Mouse (Mus musculus) spleen, adult 18-20 months (tissue): Measurements from ENCODE around the gene AC124108.1.
"Not testable (repeated sequence)": the region's sequence is repeated elsewhere in the genome, so short reads cannot be mapped to it uniquely, and the experiment has no call there.

Experiments used
- DNase-seq, 2 experiments: peaks; one replicate each; pipeline ENCODE4 v3.0.0; 2022; ENCODE audit warnings: mixed read lengths in 2 of 2

Gene AC124108.1

GRCm38 (mm10) chr1:132191093-132191785 lies at the start of gene AC124108.1, which contains the start of gene Lemd1:
Gene AC124108.1 (plus strand): TSS chr1:132191457.
Gene Lemd1 (plus strand): TSS chr1:132191431.
- no peak for DNase-seq

- no peak for DNase-seq
These were observed 49.5 kb upstream of the AC124108.1 start for GRCm38 (mm10) chr1:132141753-132142152.

- no peak for DNase-seq
These were observed 48.2 kb upstream of the AC124108.1 start for GRCm38 (mm10) chr1:132143079-132143478.

GRCm38 (mm10) chr1:132143730-132144129 lies 47.5 kb upstream of the AC124108.1 start:
- no peak for DNase-seq

- DNase-seq, result no peak
These were observed 47.0 kb upstream of the AC124108.1 start for GRCm38 (mm10) chr1:132144223-132144622.

GRCm38 (mm10) chr1:132144837-132145236 lies 46.4 kb upstream of the AC124108.1 start:
- no peak for DNase-seq

- no peak for DNase-seq
These were observed 45.1 kb upstream of the AC124108.1 start for GRCm38 (mm10) chr1:132145973-132146685.

GRCm38 (mm10) chr1:132149410-132149809 lies 41.8 kb upstream of the AC124108.1 start:
- no peak for DNase-seq

- no peak for DNase-seq
These were observed 41.1 kb upstream of the AC124108.1 start for GRCm38 (mm10) chr1:132150171-132150570.

GRCm38 (mm10) chr1:132150817-132151601 lies 40.2 kb upstream of the AC124108.1 start:
- no peak for DNase-seq

- no peak for DNase-seq
These were observed 39.3 kb upstream of the AC124108.1 start for GRCm38 (mm10) chr1:132151908-132152307.

GRCm38 (mm10) chr1:132153086-132153690 lies 38.1 kb upstream of the AC124108.1 start:
- DNase-seq, result no peak

GRCm38 (mm10) chr1:132153691-132154090 lies 37.6 kb upstream of the AC124108.1 start:
- no peak for DNase-seq

GRCm38 (mm10) chr1:132155737-132156136 lies 35.5 kb upstream of the AC124108.1 start:
- DNase-seq, result peak; percentile 47 to 71

- peak; percentile 48 to 77 for DNase-seq
These were observed 34.1 kb upstream of the AC124108.1 start for GRCm38 (mm10) chr1:132157016-132157781.

- DNase-seq, result no peak
These were observed 33.4 kb upstream of the AC124108.1 start for GRCm38 (mm10) chr1:132157808-132158207.

GRCm38 (mm10) chr1:132158741-132159140 lies 32.5 kb upstream of the AC124108.1 start:
- no peak for DNase-seq

GRCm38 (mm10) chr1:132159681-132160080 lies 31.6 kb upstream of the AC124108.1 start:
- no peak for DNase-seq

- DNase-seq, result no peak
These were observed 29.9 kb upstream of the AC124108.1 start for GRCm38 (mm10) chr1:132161211-132161880.

- DNase-seq, result not testable (repeated sequence)
These were observed 28.6 kb upstream of the AC124108.1 start for GRCm38 (mm10) chr1:132162618-132163017.

- no peak for DNase-seq
These were observed 26.3 kb upstream of the AC124108.1 start for GRCm38 (mm10) chr1:132164780-132165518.
